In the genomic region with DNA sequence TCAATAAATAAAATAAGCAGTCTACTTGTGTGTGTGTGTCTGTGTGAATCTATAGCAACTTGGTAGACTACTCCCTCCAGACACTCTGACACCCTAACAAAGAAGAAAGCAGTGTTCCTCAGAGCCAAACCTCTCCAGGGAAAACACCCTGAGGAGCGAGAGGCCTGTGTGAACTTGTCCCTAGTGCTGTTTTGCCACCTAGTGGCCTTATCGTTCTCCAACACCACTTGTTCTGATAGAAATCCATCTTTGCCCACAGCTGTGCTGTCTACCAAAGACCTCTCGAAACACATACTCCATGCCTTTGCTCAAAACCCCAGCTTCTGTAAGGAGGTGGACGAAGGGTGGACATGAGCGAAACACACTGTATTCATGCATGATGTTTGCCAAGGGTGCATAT, we compare ENCODE assay signal across 1 mouse cellular context.
TF ChIP-seq lines count a peak whose summit lies in the region.

No protein-coding gene starts in this region.

TF ChIP-seq in CH12.LX, 34 proteins besides CTCF, POLR2A, EP300 and RAD21 (continued from another document):
- TF ChIP-seq SMC3 (IDR thresholded peaks at IDR 0.05; ENCODE audit: low read depth, low read length) (peak; percentile 87), BHLHE40 (IDR thresholded peaks at IDR 0.05; ENCODE audit: low read depth, low read length) (no peak), TBP (conservative IDR thresholded peaks at IDR 0.05; ENCODE audit: low read depth, low read length) (no peak), CHD2 (IDR thresholded peaks at IDR 0.05; ENCODE audit: low read length) (no peak), UBTF (IDR thresholded peaks at IDR 0.05; ENCODE audit: low read depth, low read length) (no peak), USF2 (conservative IDR thresholded peaks at IDR 0.05; ENCODE audit: low read depth, low read length) (no peak), JUN (IDR thresholded peaks at IDR 0.05; ENCODE audit: insufficient read depth, low read depth, low read length) (no peak), TCF12 (IDR thresholded peaks at IDR 0.05; ENCODE audit: low read depth, low read length) (no peak), ETS1 (conservative IDR thresholded peaks at IDR 0.05; ENCODE audit: low read depth, low read length) (no peak), MEF2A (IDR thresholded peaks at IDR 0.05; ENCODE audit: borderline replicate concordance, low read depth, low read length) (no peak), E2F4 (IDR thresholded peaks at IDR 0.05; ENCODE audit: insufficient replicate concordance, low read depth, low read length) (no peak), ZNF384 (IDR thresholded peaks at IDR 0.05; ENCODE audit: low read depth, low read length) (0 out of 2 replicates have a peak, but pooled peaks have one; percentile 27), RCOR1 (conservative IDR thresholded peaks at IDR 0.05; ENCODE audit: low read depth, low read length) (no peak), HCFC1 (IDR thresholded peaks at IDR 0.05; ENCODE audit: low read depth, low read length) (no peak), CHD1 (IDR thresholded peaks at IDR 0.05; ENCODE audit: low read depth, low read length) (no peak), GABPA (IDR thresholded peaks at IDR 0.05; ENCODE audit: insufficient replicate concordance, low read depth, low read length) (no peak), NRF1 (IDR thresholded peaks at IDR 0.05; ENCODE audit: low read depth, low read length) (no peak), MAZ (IDR thresholded peaks at IDR 0.05; ENCODE audit: low read depth, low read length) (no peak)
